Mouse (Mus musculus): ENCODE measurements at regions not wholly inside any gene's neighbourhood (a gene's known extent, or its start where the extent isn't known, plus 50 kb on each side); places are given as distances from the start of the nearest gene placed in this dataset.

DNA sequence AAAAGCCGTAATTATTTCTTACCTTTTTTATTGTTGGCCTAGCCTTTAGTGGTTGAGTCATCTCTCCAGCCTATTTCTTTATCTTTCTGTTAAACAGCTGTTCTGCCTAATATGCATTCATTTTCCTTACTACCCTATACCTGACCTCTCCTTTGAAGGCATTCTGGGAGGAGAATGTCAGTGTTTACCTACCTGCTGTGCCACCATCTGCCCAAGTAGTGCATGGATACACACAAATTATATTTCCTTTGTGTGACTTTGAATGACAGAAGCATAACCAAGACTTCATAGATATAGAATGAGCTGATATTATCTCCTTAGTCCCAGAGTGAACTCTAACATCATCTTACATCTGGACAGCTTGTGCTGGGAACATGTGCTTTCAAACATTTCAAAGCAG, 293.5 kb upstream of the Tom1l1 start:
- no peak for ATAC-seq (replicated peaks; ENCODE audit: poor library complexity, severe bottlenecking)

DNA sequence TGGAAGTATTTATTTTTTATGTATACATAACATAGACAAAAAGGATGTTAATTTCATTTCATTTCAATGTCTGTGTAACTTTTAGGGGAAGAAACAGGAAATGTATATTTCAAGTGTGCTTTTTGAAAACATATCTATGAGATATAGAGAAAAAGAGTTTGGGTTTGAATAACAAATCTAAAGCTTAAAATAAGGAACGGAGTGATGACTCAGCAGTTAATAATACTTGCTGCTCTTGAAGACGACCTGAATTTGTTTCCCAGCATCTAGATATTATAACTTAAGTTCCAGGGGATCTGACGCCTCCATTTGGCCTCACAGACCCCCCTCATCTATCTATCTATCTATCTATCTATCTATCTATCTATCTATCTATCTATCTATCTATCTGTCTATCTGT, 290.1 kb upstream of the Tom1l1 start:
- ATAC-seq (replicated peaks; ENCODE audit: poor library complexity, severe bottlenecking), result no peak

GRCm38 (mm10) chr11:90941076-90941475, 252.9 kb upstream of the Tom1l1 start:
- ATAC-seq (replicated peaks; ENCODE audit: poor library complexity, severe bottlenecking), result no peak

GRCm38 (mm10) chr11:90925738-90926137, 237.6 kb upstream of the Tom1l1 start:
- ATAC-seq (replicated peaks; ENCODE audit: poor library complexity, severe bottlenecking), result no peak

- no peak for ATAC-seq (replicated peaks; ENCODE audit: poor library complexity, severe bottlenecking)
These were observed 229.6 kb upstream of the Tom1l1 start for GRCm38 (mm10) chr11:90917782-90918181.

GRCm38 (mm10) chr11:90894236-90894635, 206.1 kb upstream of the Tom1l1 start:
- no peak for ATAC-seq (replicated peaks; ENCODE audit: poor library complexity, severe bottlenecking)

DNA sequence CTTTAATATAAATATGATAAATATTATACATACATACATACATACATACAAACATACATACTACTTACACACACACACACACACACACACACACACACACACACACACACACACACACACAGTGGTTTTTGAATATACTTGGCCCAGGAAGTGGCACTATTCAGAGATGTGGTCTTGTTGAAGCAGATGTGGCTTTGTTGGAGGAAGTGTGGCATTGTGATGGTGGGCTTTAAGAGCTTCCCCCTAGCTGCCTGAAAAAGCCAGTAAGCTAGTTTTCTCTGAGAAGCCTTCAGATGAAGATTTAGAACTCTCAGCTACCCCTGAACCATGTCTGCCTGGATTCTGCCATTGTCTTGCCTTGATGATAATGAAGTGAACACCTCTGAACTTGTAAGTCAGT, 185.0 kb upstream of the Tom1l1 start:
- no peak for ATAC-seq (replicated peaks; ENCODE audit: poor library complexity, severe bottlenecking)

GRCm38 (mm10) chr11:90871686-90872085, 183.5 kb upstream of the Tom1l1 start:
- no peak for ATAC-seq (replicated peaks; ENCODE audit: poor library complexity, severe bottlenecking)

- no peak for ATAC-seq (replicated peaks; ENCODE audit: poor library complexity, severe bottlenecking)
These were observed 176.0 kb upstream of the Tom1l1 start for GRCm38 (mm10) chr11:90863981-90864760.

- ATAC-seq (replicated peaks; ENCODE audit: poor library complexity, severe bottlenecking), result no peak
These were observed 167.6 kb upstream of the Tom1l1 start for GRCm38 (mm10) chr11:90855731-90856130.

DNA sequence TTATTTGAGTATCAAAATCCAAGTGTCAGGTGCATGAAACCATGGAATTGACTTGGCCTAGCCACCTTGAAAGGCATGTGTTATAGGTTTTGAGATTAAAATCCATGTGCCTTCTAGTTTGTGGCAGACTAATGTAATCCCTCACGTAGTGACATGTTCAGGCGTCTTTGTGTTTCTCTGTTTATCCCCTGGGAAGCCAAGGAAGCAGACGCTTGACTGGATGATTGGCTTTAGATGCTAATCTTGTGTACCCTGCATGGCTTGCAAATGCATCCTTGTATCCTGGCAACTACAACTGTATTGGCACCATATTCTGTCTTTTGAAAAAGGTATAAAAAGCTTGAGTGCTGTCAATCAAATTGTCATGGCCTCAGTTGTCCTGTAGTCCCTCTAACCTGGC, 167.2 kb upstream of the Tom1l1 start:
- no peak for ATAC-seq (replicated peaks; ENCODE audit: poor library complexity, severe bottlenecking)

- ATAC-seq (replicated peaks; ENCODE audit: poor library complexity, severe bottlenecking), result no peak
These were observed 163.1 kb upstream of the Tom1l1 start for GRCm38 (mm10) chr11:90851221-90851620.

- no peak for ATAC-seq (replicated peaks; ENCODE audit: poor library complexity, severe bottlenecking)
These were observed 156.8 kb upstream of the Tom1l1 start for GRCm38 (mm10) chr11:90844925-90845319.

- ATAC-seq (replicated peaks; ENCODE audit: poor library complexity, severe bottlenecking), result no peak
These were observed 156.2 kb upstream of the Tom1l1 start for GRCm38 (mm10) chr11:90844266-90844924.

DNA sequence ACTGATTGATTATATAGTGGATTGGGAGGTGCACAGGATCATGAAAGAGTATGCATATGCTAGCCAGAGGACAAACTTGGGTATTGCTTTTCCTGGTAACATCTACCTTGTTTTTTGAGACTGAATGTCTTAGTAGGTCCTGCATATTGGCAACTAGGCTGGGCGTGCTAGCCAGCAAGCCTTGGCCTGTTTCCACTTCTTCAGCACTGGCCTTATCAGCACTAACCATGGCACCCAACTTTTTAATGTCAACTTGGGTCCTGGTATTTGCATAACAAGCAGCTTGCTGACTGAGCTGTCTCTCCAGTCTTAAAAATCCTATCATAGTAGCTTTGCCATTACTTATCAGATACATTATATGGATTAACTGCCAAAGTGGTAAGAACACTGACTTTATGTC, 150.0 kb upstream of the Tom1l1 start:
- ATAC-seq (replicated peaks; ENCODE audit: poor library complexity, severe bottlenecking), result no peak

DNA sequence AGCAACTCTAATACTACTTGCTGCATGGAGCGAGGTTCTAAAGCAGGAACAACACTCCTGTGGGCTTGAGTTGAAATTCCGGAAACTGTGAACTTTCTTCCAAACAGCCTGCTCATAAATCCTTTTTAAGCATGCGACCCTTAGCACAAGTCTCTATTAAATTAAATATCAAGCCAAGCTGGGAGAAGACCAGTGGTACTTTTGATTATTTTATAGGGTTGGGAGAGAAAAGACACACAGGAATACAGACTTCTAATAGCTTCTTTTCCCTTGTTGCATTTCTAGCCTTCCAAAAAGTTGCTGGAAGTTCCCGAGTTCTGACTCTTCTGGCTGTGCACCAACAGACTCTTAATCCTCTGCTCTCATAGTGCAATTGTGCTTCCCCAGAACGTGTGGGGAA, 136.6 kb upstream of the Tom1l1 start:
- ATAC-seq (replicated peaks; ENCODE audit: poor library complexity, severe bottlenecking), result no peak

- ATAC-seq (replicated peaks; ENCODE audit: poor library complexity, severe bottlenecking), result no peak
These were observed 128.6 kb upstream of the Tom1l1 start for GRCm38 (mm10) chr11:90816727-90817126.

- no peak for ATAC-seq (replicated peaks; ENCODE audit: poor library complexity, severe bottlenecking)
These were observed 126.3 kb upstream of the Tom1l1 start for GRCm38 (mm10) chr11:90814471-90814870.

DNA sequence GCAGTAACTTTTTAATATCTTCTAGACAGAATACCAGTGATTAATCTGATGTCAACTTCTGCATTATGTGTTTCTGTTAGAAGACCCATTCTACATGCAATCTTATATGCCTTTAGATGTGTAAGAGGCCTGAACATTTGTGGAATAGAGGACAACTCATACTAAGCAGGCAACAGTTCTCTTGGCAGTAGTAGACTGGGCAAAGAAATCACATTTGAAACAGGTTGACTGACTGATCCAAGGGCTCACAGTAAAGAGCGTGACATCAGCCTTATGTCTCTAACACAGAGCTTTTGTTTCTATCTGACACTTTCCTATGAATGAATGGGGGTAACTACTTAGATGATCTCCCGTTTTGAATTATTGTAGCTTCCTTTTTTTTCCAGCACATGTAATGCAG, 124.8 kb upstream of the Tom1l1 start:
- no peak for ATAC-seq (replicated peaks; ENCODE audit: poor library complexity, severe bottlenecking)

DNA sequence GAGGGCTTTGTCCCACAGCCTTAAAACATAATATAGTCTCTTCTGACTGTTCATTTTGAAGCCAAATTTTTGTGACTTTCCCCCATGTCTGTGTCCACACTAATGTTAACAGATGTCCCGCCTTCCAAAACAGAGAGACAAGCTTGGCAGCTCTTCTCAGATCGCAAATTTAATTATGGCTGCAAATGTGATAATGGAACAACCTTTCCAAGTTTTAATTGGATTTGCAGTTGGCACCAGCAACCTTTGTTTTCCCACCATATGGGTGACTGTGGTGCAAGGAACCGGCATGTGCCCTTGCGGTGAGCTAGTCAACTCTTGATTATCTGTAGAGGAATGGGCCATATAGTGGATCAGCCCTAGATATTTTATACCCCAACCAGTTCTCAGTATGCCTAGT, 124.4 kb upstream of the Tom1l1 start:
- no peak for ATAC-seq (replicated peaks; ENCODE audit: poor library complexity, severe bottlenecking)

- ATAC-seq (replicated peaks; ENCODE audit: poor library complexity, severe bottlenecking), result no peak
These were observed 120.3 kb upstream of the Tom1l1 start for GRCm38 (mm10) chr11:90808443-90808842.

GRCm38 (mm10) chr11:90807343-90807742, 119.2 kb upstream of the Tom1l1 start:
- no peak for ATAC-seq (replicated peaks; ENCODE audit: poor library complexity, severe bottlenecking)

All from granulocyte monocyte progenitor cell, adult 5-6 weeks (primary cell).